Mouse (Mus musculus): Measurements from ENCODE around the gene Iqcf3. TPM values are rescaled to one million over a fixed set of nuclear protein-coding genes. Genes with fewer than 3 reads are reported as not detected.
"Not testable (repeated sequence)": the region's sequence is repeated elsewhere in the genome, so short reads cannot be mapped to it uniquely, and the experiment has no call there.

Iqcf3 gene
- not detected in 2 replicates for polyA plus RNA-seq (2015; fragmentation: Nextera tagmentation; extraction: Ambion mirVana)

GRCm38 (mm10) chr9:106561531-106561930 is at the start of gene Iqcf3:
TSS of gene Iqcf3 (minus strand) at chr9:106561631.
- no peak for ATAC-seq (ENCODE audit: low read depth)
- no peak within 1 kb of the TSS for H3K27ac ChIP-seq (ENCODE audit: low read length)
- no peak within 1 kb of the TSS for H3K9ac ChIP-seq (ENCODE audit: low read length)
- no peaks in the 10 kb centered on the region for H3K9me3 ChIP-seq (ENCODE audit: control insufficient read depth, low read length)
- no peak within 1 kb of the TSS for H3K4me2 ChIP-seq (ENCODE audit: low read depth, low read length)
- H3K4me1 ChIP-seq (replicated peaks; ENCODE audit: control insufficient read depth, insufficient read depth, low read length), result no peaks in the 10 kb centered on the region
- H3K4me3 ChIP-seq (ENCODE audit: low read length), result no peak within 1 kb of the TSS
- H3K36me3 ChIP-seq (ENCODE audit: control insufficient read depth, insufficient read depth, low read length), result no peaks in the 10 kb centered on the region
- H3K27me3 ChIP-seq (ENCODE audit: control insufficient read depth, insufficient read depth, low read depth, low read length), result no peaks in the 10 kb centered on the region
- 88% methylated on average over 5 of the region's 5 CpGs for WGBS

- Histone ChIP-seq H3K27me3 (ENCODE audit: control insufficient read depth, insufficient read depth, low read depth, low read length) (no peaks in the 10 kb centered on the region), H3K4me1 (replicated peaks; ENCODE audit: control insufficient read depth, insufficient read depth, low read length) (no peaks in the 10 kb centered on the region), H3K27ac (ENCODE audit: low read length) (no peak overlapping the region), H3K9me3 (ENCODE audit: control insufficient read depth, low read length) (no peaks in the 10 kb centered on the region), H3K36me3 (ENCODE audit: control insufficient read depth, insufficient read depth, low read length) (no peaks in the 10 kb centered on the region), H3K4me3 (ENCODE audit: low read length) (no peak overlapping the region), H3K9ac (ENCODE audit: low read length) (no peak overlapping the region), H3K4me2 (ENCODE audit: low read depth, low read length) (no peak overlapping the region)
- ATAC-seq (ENCODE audit: low read depth), result no peak
- WGBS, result 72% methylated on average over 4 of the region's 4 CpGs
These were observed 49.3 kb upstream of the Iqcf3 start for GRCm38 (mm10) chr9:106610727-106611126.

- no peaks in the 10 kb centered on the region for H3K27me3 ChIP-seq (ENCODE audit: control insufficient read depth, insufficient read depth, low read depth, low read length)
- no peak for ATAC-seq (ENCODE audit: low read depth)
- no peak overlapping the region for H3K27ac ChIP-seq (ENCODE audit: low read length)
These were observed 39.1 kb upstream of the Iqcf3 start for GRCm38 (mm10) chr9:106600546-106600945.

GRCm38 (mm10) chr9:106598466-106598865 is 37.0 kb upstream of the Iqcf3 start:
- ATAC-seq (ENCODE audit: low read depth), result no peak
- no peaks in the 10 kb centered on the region for H3K4me1 ChIP-seq (replicated peaks; ENCODE audit: control insufficient read depth, insufficient read depth, low read length)
- H3K4me3 ChIP-seq (ENCODE audit: low read length), result no peak overlapping the region
- 43% methylated on average over 7 of the region's 7 CpGs for WGBS
- H3K9me3 ChIP-seq (ENCODE audit: control insufficient read depth, low read length), result no peaks in the 10 kb centered on the region
- no peak overlapping the region for H3K9ac ChIP-seq (ENCODE audit: low read length)
- H3K36me3 ChIP-seq (ENCODE audit: control insufficient read depth, insufficient read depth, low read length), result no peaks in the 10 kb centered on the region
- no peak overlapping the region for H3K27ac ChIP-seq (ENCODE audit: low read length)
- no peak overlapping the region for H3K4me2 ChIP-seq (ENCODE audit: low read depth, low read length)
- H3K27me3 ChIP-seq (ENCODE audit: control insufficient read depth, insufficient read depth, low read depth, low read length), result no peaks in the 10 kb centered on the region

More at GRCm38 (mm10) chr9:106600546-106600945, 39.1 kb upstream of the Iqcf3 start:
- Histone ChIP-seq H3K9me3 (ENCODE audit: control insufficient read depth, low read length) (no peaks in the 10 kb centered on the region), H3K4me3 (ENCODE audit: low read length) (no peak overlapping the region), H3K9ac (ENCODE audit: low read length) (no peak overlapping the region), H3K4me2 (ENCODE audit: low read depth, low read length) (no peak overlapping the region), H3K36me3 (ENCODE audit: control insufficient read depth, insufficient read depth, low read length) (no peaks in the 10 kb centered on the region), H3K4me1 (replicated peaks; ENCODE audit: control insufficient read depth, insufficient read depth, low read length) (no peaks in the 10 kb centered on the region)
- 23% methylated on average over 8 of the region's 8 CpGs for WGBS

GRCm38 (mm10) chr9:106595836-106596235 is 34.4 kb upstream of the Iqcf3 start:
- no peak for ATAC-seq (ENCODE audit: low read depth)
- no peaks in the 10 kb centered on the region for H3K27me3 ChIP-seq (ENCODE audit: control insufficient read depth, insufficient read depth, low read depth, low read length)

GRCm38 (mm10) chr9:106595402-106595801 is 34.0 kb upstream of the Iqcf3 start:
- H3K4me1 ChIP-seq (replicated peaks; ENCODE audit: control insufficient read depth, insufficient read depth, low read length); H3K27ac ChIP-seq (ENCODE audit: low read length); H3K9ac ChIP-seq (ENCODE audit: low read length); H3K4me2 ChIP-seq (ENCODE audit: low read depth, low read length); H3K4me3 ChIP-seq (ENCODE audit: low read length); H3K36me3 ChIP-seq (ENCODE audit: control insufficient read depth, insufficient read depth, low read length); ATAC-seq (ENCODE audit: low read depth); H3K27me3 ChIP-seq (ENCODE audit: control insufficient read depth, insufficient read depth, low read depth, low read length); H3K9me3 ChIP-seq (ENCODE audit: control insufficient read depth, low read length): not testable (repeated sequence)
- WGBS, result 7% methylated on average over 3 of the region's 4 CpGs

More at GRCm38 (mm10) chr9:106595836-106596235, 34.4 kb upstream of the Iqcf3 start:
- Histone ChIP-seq H3K9me3 (ENCODE audit: control insufficient read depth, low read length) (no peaks in the 10 kb centered on the region; the same call in 1 of the 2 replicates), H3K9ac (ENCODE audit: low read length) (no peak overlapping the region), H3K36me3 (ENCODE audit: control insufficient read depth, insufficient read depth, low read length) (no peaks in the 10 kb centered on the region), H3K4me2 (ENCODE audit: low read depth, low read length) (no peak overlapping the region), H3K4me1 (replicated peaks; ENCODE audit: control insufficient read depth, insufficient read depth, low read length) (no peaks in the 10 kb centered on the region), H3K4me3 (ENCODE audit: low read length) (no peak overlapping the region), H3K27ac (ENCODE audit: low read length) (no peak overlapping the region)
- WGBS, result 59% methylated on average over 7 of the region's 7 CpGs

GRCm38 (mm10) chr9:106592158-106592557 is 30.7 kb upstream of the Iqcf3 start:
- ATAC-seq (ENCODE audit: low read depth), result no peak
- H3K36me3 ChIP-seq (ENCODE audit: control insufficient read depth, insufficient read depth, low read length), result no peaks in the 10 kb centered on the region
- no peaks in the 10 kb centered on the region; the same call in 1 of the 2 replicates for H3K9me3 ChIP-seq (ENCODE audit: control insufficient read depth, low read length)
- H3K4me1 ChIP-seq (replicated peaks; ENCODE audit: control insufficient read depth, insufficient read depth, low read length), result no peaks in the 10 kb centered on the region
- H3K27ac ChIP-seq (ENCODE audit: low read length), result no peak overlapping the region
- H3K4me2 ChIP-seq (ENCODE audit: low read depth, low read length), result no peak overlapping the region
- H3K27me3 ChIP-seq (ENCODE audit: control insufficient read depth, insufficient read depth, low read depth, low read length), result no peaks in the 10 kb centered on the region
- no peak overlapping the region for H3K9ac ChIP-seq (ENCODE audit: low read length)
- WGBS, result 84% methylated on average over 5 of the region's 5 CpGs
- no peak overlapping the region for H3K4me3 ChIP-seq (ENCODE audit: low read length)

- no peak overlapping the region for H3K9ac ChIP-seq (ENCODE audit: low read length)
- H3K27ac ChIP-seq (ENCODE audit: low read length), result no peak overlapping the region
- H3K4me2 ChIP-seq (ENCODE audit: low read depth, low read length), result no peak overlapping the region
- H3K9me3 ChIP-seq (ENCODE audit: control insufficient read depth, low read length), result no peaks in the 10 kb centered on the region
- H3K36me3 ChIP-seq (ENCODE audit: control insufficient read depth, insufficient read depth, low read length), result no peaks in the 10 kb centered on the region
- no peaks in the 10 kb centered on the region for H3K27me3 ChIP-seq (ENCODE audit: control insufficient read depth, insufficient read depth, low read depth, low read length)
- H3K4me1 ChIP-seq (replicated peaks; ENCODE audit: control insufficient read depth, insufficient read depth, low read length), result no peaks in the 10 kb centered on the region
- ATAC-seq (ENCODE audit: low read depth), result no peak
- WGBS, result 68% methylated on average over 1 of the region's 1 CpGs
- no peak overlapping the region for H3K4me3 ChIP-seq (ENCODE audit: low read length)
These were observed 21.1 kb upstream of the Iqcf3 start for GRCm38 (mm10) chr9:106582552-106582951.

- ATAC-seq (ENCODE audit: low read depth), result no peak
- Histone ChIP-seq H3K4me2 (ENCODE audit: low read depth, low read length) (no peak overlapping the region), H3K27me3 (ENCODE audit: control insufficient read depth, insufficient read depth, low read depth, low read length) (no peaks in the 10 kb centered on the region), H3K27ac (ENCODE audit: low read length) (no peak overlapping the region), H3K4me1 (replicated peaks; ENCODE audit: control insufficient read depth, insufficient read depth, low read length) (no peaks in the 10 kb centered on the region), H3K9me3 (ENCODE audit: control insufficient read depth, low read length) (no peaks in the 10 kb centered on the region), H3K4me3 (ENCODE audit: low read length) (no peak overlapping the region), H3K9ac (ENCODE audit: low read length) (no peak overlapping the region), H3K36me3 (ENCODE audit: control insufficient read depth, insufficient read depth, low read length) (no peaks in the 10 kb centered on the region)
- 79% methylated on average over 7 of the region's 7 CpGs for WGBS
These were observed 18.6 kb upstream of the Iqcf3 start for GRCm38 (mm10) chr9:106580016-106580415.

- no peaks in the 10 kb centered on the region for H3K36me3 ChIP-seq (ENCODE audit: control insufficient read depth, insufficient read depth, low read length)
- H3K9me3 ChIP-seq (ENCODE audit: control insufficient read depth, low read length), result no peaks in the 10 kb centered on the region
- 67% methylated on average over 2 of the region's 2 CpGs for WGBS
- H3K4me1 ChIP-seq (replicated peaks; ENCODE audit: control insufficient read depth, insufficient read depth, low read length), result no peaks in the 10 kb centered on the region
- H3K27ac ChIP-seq (ENCODE audit: low read length), result no peak overlapping the region
- ATAC-seq (ENCODE audit: low read depth), result no peak
- H3K9ac ChIP-seq (ENCODE audit: low read length), result no peak overlapping the region
- no peaks in the 10 kb centered on the region for H3K27me3 ChIP-seq (ENCODE audit: control insufficient read depth, insufficient read depth, low read depth, low read length)
- H3K4me2 ChIP-seq (ENCODE audit: low read depth, low read length), result no peak overlapping the region
- H3K4me3 ChIP-seq (ENCODE audit: low read length), result no peak overlapping the region
These were observed 14.7 kb upstream of the Iqcf3 start for GRCm38 (mm10) chr9:106576112-106576511.
